ENCODE assay signal across 23 mouse cellular contexts in genomic region chr9:109959456-109960150, GRCm38 (mm10). TPM values are rescaled to one million over a fixed set of nuclear protein-coding genes. Genes with fewer than 3 reads are reported as not detected.
DNase-seq lines count a peak whose midpoint lies in the region; TF ChIP-seq lines count a peak whose summit lies in the region.
"Had no signal": no experiment of that assay in that cellular context is flagged by ENCODE, and none has a peak within 500 bp of the region (broad histone marks: within the 10 kb centered on the region; RNA-seq: fewer than 3 reads in every experiment).

No protein-coding gene starts in this region.

- no peaks in the 10 kb centered on the region for H3K27me3 ChIP-seq in CH12.LX (replicated peaks)
- H3K27me3 ChIP-seq in small intestine, adult 2 months (ENCODE audit: control insufficient read depth, insufficient read depth, low read length) = no peaks in the 10 kb centered on the region
- H3K27me3 ChIP-seq: forebrain, embryonic 13.5 days; kidney, embryonic 15.5 days; neural tube, embryonic 15.5 days had no signal

- peak overlapping the region; percentile 33 for H3K4me2 ChIP-seq in CH12.LX (ENCODE audit: insufficient read depth, low read depth, poor library complexity, severe bottlenecking)
- H3K4me2 ChIP-seq: forebrain, embryonic 13.5 days; kidney, embryonic 15.5 days; midbrain, embryonic 11.5 days; neural tube, embryonic 15.5 days had no signal

- no peak for TF ChIP-seq RAD21 in CH12.LX (IDR thresholded peaks at IDR 0.05; ENCODE audit: low read depth, low read length)

- no peak for TF ChIP-seq EP300 in CH12.LX (IDR thresholded peaks at IDR 0.05; ENCODE audit: low read length)

- dilution Hi-C loops in CH12.LX (cut with MboI; ENCODE audit: extremely low pct_ligation_motif_present, extremely low pct_unique_long_range_greater_than_20kb, low sequenced_read_pairs) = no loop called here

- H3K9ac ChIP-seq in CH12.LX (ENCODE audit: insufficient read depth, low read depth) = peak overlapping the region; percentile 32; the same call in 1 of the 2 replicates
- H3K9ac ChIP-seq: forebrain, embryonic 13.5 days; kidney, embryonic 15.5 days; neural tube, embryonic 15.5 days had no signal

- peaks cover 9% of the 10 kb centered on the region for H3K79me2 ChIP-seq in CH12.LX (replicated peaks; ENCODE audit: control insufficient read depth, extremely low read depth, insufficient read depth, poor library complexity, severe bottlenecking)

- TF ChIP-seq CTCF in CH12.LX (conservative IDR thresholded peaks at IDR 0.05 in 1 of 2, IDR thresholded peaks at IDR 0.05 in 1 of 2; ENCODE audit: low read depth in 2 of 2, low read length in 2 of 2) = no peak
- no peak for TF ChIP-seq CTCF in small intestine, adult 2 months (IDR thresholded peaks at IDR 0.05; ENCODE audit: extremely low read depth, insufficient read length, insufficient replicate concordance, low read depth, low read length)

- H3K4me1 ChIP-seq in CH12.LX (ENCODE audit: control insufficient read depth in 1 of 2, insufficient read depth in 2 of 2) = peaks cover 0 to 20% of the 10 kb centered on the region in 2 experiments; a peak in 2 of 4 replicates
- peaks cover 4% of the 10 kb centered on the region; the same call in 1 of the 2 replicates for H3K4me1 ChIP-seq in small intestine, adult 2 months (ENCODE audit: control insufficient read depth, insufficient read depth, insufficient read length, low read length)
- H3K4me1 ChIP-seq: forebrain, embryonic 13.5 days; neural tube, embryonic 15.5 days had no signal

- peak; percentile 61 for DNase-seq in heart, adult 11 months
- no peak for DNase-seq in heart, postnatal 25 days (ENCODE audit: low spot score)
- no peak for DNase-seq in CH12.LX (ENCODE audit: extremely low read depth)
- peak; percentile 29 for DNase-seq in induced T-regulatory cell, adult 2 months (ENCODE audit: low read depth)
- no peak for DNase-seq in layer of hippocampus, postnatal 10 days (ENCODE audit: low spot score in 2 of 2)
- no peak for DNase-seq in urinary bladder, adult 18-20 months (ENCODE audit: low spot score in 2 of 2)
- DNase-seq: adrenal gland, adult 8-10 months; cerebellum, adult 11-12 months; cerebellum, postnatal 10 days; kidney, postnatal 4 days; lung, adult 18-20 months; lung, postnatal 10 days; right cerebral cortex, postnatal 14 days; thymus, postnatal 14 days had no signal

- H3K36me3 ChIP-seq in CH12.LX (replicated peaks in 1 of 2; ENCODE audit: control insufficient read depth in 1 of 2, insufficient read depth in 1 of 2, low read length in 1 of 2) = no peaks in the 10 kb centered on the region
- H3K36me3 ChIP-seq in small intestine, adult 2 months (ENCODE audit: control insufficient read depth, insufficient read depth, low read length) = no peaks in the 10 kb centered on the region
- H3K36me3 ChIP-seq: G1E; heart, embryonic 10.5 days; kidney, embryonic 15.5 days; limb, embryonic 10.5 days; neural tube, embryonic 15.5 days had no signal

- H3K27ac ChIP-seq in CH12.LX (ENCODE audit: insufficient read depth, low read depth) = no peak overlapping the region
- peak overlapping the region; percentile 5; the same call in 1 of the 2 replicates for H3K27ac ChIP-seq in small intestine, adult 2 months (ENCODE audit: insufficient read depth, low read depth, low read length)
- H3K27ac ChIP-seq: forebrain, embryonic 13.5 days; heart, embryonic 10.5 days; hindbrain, postnatal 0 days; kidney, embryonic 15.5 days; limb, embryonic 10.5 days; neural tube, embryonic 15.5 days had no signal

- in situ Hi-C loops in CH12.LX (cut with MboI; ENCODE audit: low pct_ligation_motif_present, low pct_unique_long_range_greater_than_20kb, low sequenced_read_pairs) = no loop called here

- no peak for TF ChIP-seq POLR2A in CH12.LX (IDR thresholded peaks at IDR 0.05; ENCODE audit: low read depth, low read length)
- no peak for TF ChIP-seq POLR2A in small intestine, adult 2 months (IDR thresholded peaks at IDR 0.05; ENCODE audit: low read depth, low read length)

- 27% methylated on average over 5 of the region's 5 CpGs for WGBS in small intestine, adult 2 months

- H3K4me3 ChIP-seq in CH12.LX (replicated peaks in 1 of 3; ENCODE audit: low read depth in 2 of 3, low read length in 2 of 3, poor library complexity in 1 of 3) = no peak overlapping the region
- H3K4me3 ChIP-seq in small intestine, adult 2 months (ENCODE audit: low read depth, low read length) = no peak overlapping the region
- H3K4me3 ChIP-seq: forebrain, embryonic 13.5 days; heart, embryonic 10.5 days; kidney, embryonic 15.5 days; limb, embryonic 10.5 days; neural tube, embryonic 15.5 days had no signal

- H3K9me3 ChIP-seq in CH12.LX (replicated peaks; ENCODE audit: low read length) = no peaks in the 10 kb centered on the region
- H3K9me3 ChIP-seq: forebrain, embryonic 13.5 days; G1E; heart, embryonic 10.5 days; kidney, embryonic 15.5 days; limb, embryonic 10.5 days; neural tube, embryonic 15.5 days had no signal

- intact Hi-C loops in heart, postnatal 25 days (cut with DNase I) = no loop called here

TF ChIP-seq in CH12.LX, 34 proteins besides CTCF, POLR2A, EP300 and RAD21:
- TF ChIP-seq ZNF384 (IDR thresholded peaks at IDR 0.05; ENCODE audit: low read depth, low read length) (no peak), HCFC1 (IDR thresholded peaks at IDR 0.05; ENCODE audit: low read depth, low read length) (no peak)

RNA-seq across cellular contexts. Expression of gene Map4, which starts 28.3 kb away (rescaled TPM):
- 100 to 1,000 TPM; 283 TPM for total RNA-seq in heart, postnatal 25 days (2021)
- total RNA-seq in CH12.LX (2012; rRNA removed) (23.1 and 28.9 TPM in 2 replicates), CH12.LX (2014; rRNA removed) (13.8 and 14.4 TPM in 2 replicates)
- 40.6 and 45.8 TPM in 2 replicates for polyA plus RNA-seq in CH12.LX (2012; ENCODE audit: insufficient read length, low read depth)
- polyA plus RNA-seq in small intestine, adult 2 months (2012; rRNA removed) = 91.4 and 191 TPM in 2 replicates
- 100 to 1,000 TPM; 616 to 624 TPM for total RNA-seq in layer of hippocampus, postnatal 10 days (2021)

Comparison
In these comparisons a context has a peak if more than half of its experiments do, and no peak if none do; other contexts are left out.
1. DNase-seq: peak in heart, adult 11 months (single experiment) and induced T-regulatory cell, adult 2 months (single experiment); none in heart, postnatal 25 days (single experiment), CH12.LX (single experiment), layer of hippocampus, postnatal 10 days (0 of 2) and urinary bladder, adult 18-20 months (0 of 2).
2. RNA of gene Map4, which starts 28.3 kb away (total RNA-seq): 616 to 624 TPM in layer of hippocampus, postnatal 10 days and 283 TPM in heart, postnatal 25 days; 13.8 to 28.9 TPM in CH12.LX; every median in the first group is over 4 times any median in the second.